ENCODE assay signal across 25 mouse cellular contexts in the genomic region with DNA sequence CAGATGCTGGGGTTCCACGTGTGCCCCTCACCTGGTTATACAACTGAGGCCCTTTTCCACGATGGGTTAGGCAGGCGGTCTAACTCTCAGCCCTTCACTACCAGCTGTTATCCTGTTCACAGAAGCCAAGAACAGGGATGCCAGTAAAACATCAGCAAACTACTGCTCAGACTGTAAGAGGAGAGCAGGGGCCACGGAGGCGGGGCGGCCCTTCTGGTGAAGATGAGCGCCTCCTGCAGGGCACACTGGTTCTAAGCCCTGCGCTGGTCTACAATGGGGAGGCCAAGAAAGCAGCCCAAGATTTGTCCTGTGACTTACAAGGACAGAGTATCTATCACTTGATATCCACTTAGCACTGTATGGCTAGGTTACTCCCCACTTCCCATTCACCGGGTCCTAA. TPM values are rescaled to one million over a fixed set of nuclear protein-coding genes. Genes with fewer than 3 reads are reported as not detected.
DNase-seq lines count a peak whose midpoint lies in the region; ATAC-seq and TF ChIP-seq lines count a peak whose summit lies in the region.
"Had no signal": no experiment of that assay in that cellular context is flagged by ENCODE, and none has a peak within 500 bp of the region (broad histone marks: within the 10 kb centered on the region; RNA-seq: fewer than 3 reads in every experiment).

No protein-coding gene starts in this region.

- H3K4me3 ChIP-seq in kidney, embryonic 16.5 days (ENCODE audit: low read length) = no peak overlapping the region
- H3K4me3 ChIP-seq in lung, postnatal 0 days (ENCODE audit: low read depth, low read length) = no peak overlapping the region
- H3K4me3 ChIP-seq in hindbrain, embryonic 16.5 days (ENCODE audit: low read length) = no peak overlapping the region
- H3K4me3 ChIP-seq: hindbrain, embryonic 15.5 days; left cerebral cortex, adult 2 months; midbrain, embryonic 10.5 days; stomach, embryonic 15.5 days had no signal

- H3K9ac ChIP-seq in kidney, embryonic 16.5 days (replicated peaks; ENCODE audit: low read length) = no peak overlapping the region
- H3K9ac ChIP-seq in lung, postnatal 0 days (replicated peaks; ENCODE audit: low read depth) = no peak overlapping the region
- H3K9ac ChIP-seq in hindbrain, embryonic 16.5 days (ENCODE audit: low read depth, low read length) = no peak overlapping the region
- H3K9ac ChIP-seq: hindbrain, embryonic 15.5 days; stomach, embryonic 15.5 days had no signal

- peak; percentile 37 for TF ChIP-seq CTCF in lung, postnatal 0 days (IDR thresholded peaks at IDR 0.05)

- H3K36me3 ChIP-seq in kidney, embryonic 16.5 days (ENCODE audit: insufficient read depth, low read length) = peaks cover 23% of the 10 kb centered on the region
- H3K36me3 ChIP-seq in lung, postnatal 0 days (ENCODE audit: insufficient read depth, low read length) = 0 out of 2 replicates have a peak, but pooled peaks cover 4% of the 10 kb centered on the region
- peaks cover 27% of the 10 kb centered on the region for H3K36me3 ChIP-seq in hindbrain, embryonic 16.5 days (ENCODE audit: control insufficient read depth, insufficient read depth, low read length)

- no peak for TF ChIP-seq EP300 in lung, postnatal 0 days (IDR thresholded peaks at IDR 0.05)

- H3K4me1 ChIP-seq in kidney, embryonic 16.5 days (ENCODE audit: insufficient read depth, low read length) = no peaks in the 10 kb centered on the region
- H3K4me1 ChIP-seq in lung, postnatal 0 days (ENCODE audit: insufficient read depth, low read depth, low read length) = no peaks in the 10 kb centered on the region
- H3K4me1 ChIP-seq in hindbrain, embryonic 16.5 days (ENCODE audit: control insufficient read depth, insufficient read depth, low read depth, low read length) = no peaks in the 10 kb centered on the region
- H3K4me1 ChIP-seq: hindbrain, embryonic 15.5 days; midbrain, embryonic 10.5 days; stomach, embryonic 15.5 days had no signal

- DNase-seq in gastrocnemius, adult 18-20 months (ENCODE audit: low spot score) = peak; percentile 14
- DNase-seq in gastrocnemius, adult 8-10 months (ENCODE audit: low spot score in 2 of 2) = no peak
- no peak for DNase-seq in kidney, adult 11 months
- no peak for DNase-seq in lung, postnatal 0 days (ENCODE audit: low spot score)
- no peak for DNase-seq in lung, postnatal 25 days (ENCODE audit: low spot score)
- peak; percentile 51 for DNase-seq in skeletal muscle tissue, adult 2 months (ENCODE audit: low read depth, low spot score)
- DNase-seq: adrenal gland, postnatal 14 days; cerebellum, postnatal 25 days; embryo, embryonic 11 days; heart, postnatal 14 days; kidney, adult 2 months; kidney, postnatal 14 days; left cerebral cortex, postnatal 4 days; lung, postnatal 14 days; right cerebral cortex, postnatal 25 days; thymus, adult 2 months had no signal

- no peaks in the 10 kb centered on the region for H3K9me3 ChIP-seq in kidney, embryonic 16.5 days (ENCODE audit: low read length)
- H3K9me3 ChIP-seq in lung, postnatal 0 days (ENCODE audit: low read length) = no peaks in the 10 kb centered on the region
- H3K9me3 ChIP-seq in hindbrain, embryonic 16.5 days (ENCODE audit: control insufficient read depth, low read length) = no peaks in the 10 kb centered on the region
- H3K9me3 ChIP-seq: hindbrain, embryonic 15.5 days; midbrain, embryonic 10.5 days; stomach, embryonic 15.5 days had no signal

- no peak overlapping the region for H3K4me2 ChIP-seq in kidney, embryonic 16.5 days (replicated peaks; ENCODE audit: low read depth, low read length)
- H3K4me2 ChIP-seq in lung, postnatal 0 days (replicated peaks; ENCODE audit: low read depth, low read length) = no peak overlapping the region
- H3K4me2 ChIP-seq in hindbrain, embryonic 16.5 days (ENCODE audit: low read length) = no peak overlapping the region
- H3K4me2 ChIP-seq: hindbrain, embryonic 15.5 days; stomach, embryonic 15.5 days had no signal

- ATAC-seq in kidney, embryonic 16.5 days (ENCODE audit: low FRiP score, low TSS enrichment) = 0 out of 2 replicates have a peak, but pooled peaks have one; percentile 4
- ATAC-seq in lung, postnatal 0 days = no peak
- no peak for ATAC-seq in hindbrain, embryonic 16.5 days
- ATAC-seq: forebrain, embryonic 16.5 days; Patski had no signal

- 87% methylated on average over 9 of the region's 9 CpGs for WGBS in kidney, embryonic 16.5 days
- WGBS in lung, postnatal 0 days = 90% methylated on average over 9 of the region's 9 CpGs
- WGBS in hindbrain, embryonic 16.5 days = 84% methylated on average over 9 of the region's 9 CpGs

- no peak overlapping the region for H3K27ac ChIP-seq in kidney, embryonic 16.5 days (ENCODE audit: low read length)
- no peak overlapping the region for H3K27ac ChIP-seq in lung, postnatal 0 days (ENCODE audit: low read length)
- H3K27ac ChIP-seq in hindbrain, embryonic 16.5 days (ENCODE audit: low read depth, low read length) = no peak overlapping the region
- H3K27ac ChIP-seq: hindbrain, embryonic 15.5 days; left cerebral cortex, adult 2 months; midbrain, embryonic 10.5 days; stomach, embryonic 15.5 days had no signal

- H3K27me3 ChIP-seq in kidney, embryonic 16.5 days (ENCODE audit: insufficient read depth, low read length) = no peaks in the 10 kb centered on the region
- no peaks in the 10 kb centered on the region for H3K27me3 ChIP-seq in lung, postnatal 0 days (replicated peaks; ENCODE audit: insufficient read depth, low read length)
- H3K27me3 ChIP-seq in hindbrain, embryonic 16.5 days (replicated peaks; ENCODE audit: control insufficient read depth, insufficient read depth, low read length) = no peaks in the 10 kb centered on the region
- H3K27me3 ChIP-seq: hindbrain, embryonic 15.5 days; Patski; stomach, embryonic 15.5 days had no signal

RNA-seq across cellular contexts. Expression of a gene that starts 21.7 kb away (rescaled TPM):
- 100 to 1,000 TPM; 443 to 513 TPM for total RNA-seq in gastrocnemius, adult 18-20 months (2021)
- total RNA-seq in gastrocnemius, adult 8-10 months (2022) = 100 to 1,000 TPM; 201 to 345 (median 252) TPM
- 9.5 and 10.9 TPM in 2 replicates for polyA plus RNA-seq in kidney, embryonic 16.5 days (2015; fragmentation: Nextera tagmentation; extraction: Ambion mirVana)
- polyA plus RNA-seq in lung, postnatal 0 days (2015; fragmentation: Nextera tagmentation; extraction: Ambion mirVana) = 39.9 and 47.1 TPM in 2 replicates
- 1.7 and 2.4 TPM in 2 replicates for polyA plus RNA-seq in hindbrain, embryonic 16.5 days (2015; fragmentation: Nextera tagmentation; extraction: Ambion mirVana)
- polyA plus RNA-seq: liver, adult 2 months had no signal

RNA-seq across cellular contexts. Expression of a gene that starts 52.4 kb away (rescaled TPM):
- 1 to 10 TPM; 6.4 to 8.2 TPM for total RNA-seq in gastrocnemius, adult 18-20 months (2021)
- 1 to 10 TPM; 6.6 to 7.9 (median 7.4) TPM for total RNA-seq in gastrocnemius, adult 8-10 months (2022)
- 17.3 and 21.1 TPM in 2 replicates for polyA plus RNA-seq in kidney, embryonic 16.5 days (2015; fragmentation: Nextera tagmentation; extraction: Ambion mirVana)
- 10.0 and 12.3 TPM in 2 replicates for polyA plus RNA-seq in lung, postnatal 0 days (2015; fragmentation: Nextera tagmentation; extraction: Ambion mirVana)
- 17.7 and 19.0 TPM in 2 replicates for polyA plus RNA-seq in hindbrain, embryonic 16.5 days (2015; fragmentation: Nextera tagmentation; extraction: Ambion mirVana)

RNA-seq across cellular contexts. Expression of a gene that starts 58.5 kb away (rescaled TPM):
- total RNA-seq in gastrocnemius, adult 18-20 months (2021) = 10 to 100 TPM; 17.6 to 18.1 TPM
- total RNA-seq in gastrocnemius, adult 8-10 months (2022) = 10 to 100 TPM; 16.3 to 20.0 (median 18.6) TPM
- 45.7 and 46.2 TPM in 2 replicates for polyA plus RNA-seq in kidney, embryonic 16.5 days (2015; fragmentation: Nextera tagmentation; extraction: Ambion mirVana)
- polyA plus RNA-seq in lung, postnatal 0 days (2015; fragmentation: Nextera tagmentation; extraction: Ambion mirVana) = 43.1 and 52.4 TPM in 2 replicates
- 82.4 and 91.2 TPM in 2 replicates for polyA plus RNA-seq in hindbrain, embryonic 16.5 days (2015; fragmentation: Nextera tagmentation; extraction: Ambion mirVana)

Comparison
In these comparisons a context has a peak if more than half of its experiments do, and no peak if none do; other contexts are left out.
1. DNase-seq: peak in gastrocnemius, adult 18-20 months (single experiment) and skeletal muscle tissue, adult 2 months (single experiment); none in gastrocnemius, adult 8-10 months (0 of 2), kidney, adult 11 months (single experiment), lung, postnatal 0 days (single experiment) and lung, postnatal 25 days (single experiment).